Mouse (Mus musculus) cerebellum, postnatal 10 days (tissue): ENCODE measurements around the gene Myo5a.
A peak's percentile ranks its signal among the peaks of the same experiment; 100 is the strongest.

Source experiments
- DNase-seq, 2 experiments: peaks; one replicate each; pipeline ENCODE4 v3.0.0; 2021; ENCODE audit warnings: mixed read lengths in 2 of 2

Myo5a gene

GRCm38 (mm10) chr9:75209246-75209645 lies 138.4 kb downstream of the Myo5a start:
- DNase-seq, result no peak

GRCm38 (mm10) chr9:75210269-75210668 lies 139.5 kb downstream of the Myo5a start:
- DNase-seq, result no peak

GRCm38 (mm10) chr9:75214743-75215413 lies 144.1 kb downstream of the Myo5a start:
- DNase-seq, result peak; percentile 67 to 69

GRCm38 (mm10) chr9:75219942-75220341 lies 149.1 kb downstream of the Myo5a start:
- no peak for DNase-seq

- no peak for DNase-seq
Observed at GRCm38 (mm10) chr9:75221420-75222287, 150.8 kb downstream of the Myo5a start.

GRCm38 (mm10) chr9:75231841-75232746 lies 161.3 kb downstream of the Myo5a start, which contains the start of gene Myo5c:
Gene Myo5c (plus strand): TSS chr9:75232020.
- peak in 1 of 2 experiments; percentile 30 for DNase-seq

- DNase-seq, result no peak
Observed at GRCm38 (mm10) chr9:75232860-75233259, 162.0 kb downstream of the Myo5a start.

GRCm38 (mm10) chr9:75234271-75234741 lies 163.5 kb downstream of the Myo5a start:
- DNase-seq, result no peak

- peak; percentile 49 to 58 for DNase-seq
Observed at GRCm38 (mm10) chr9:75234983-75235627, 164.3 kb downstream of the Myo5a start.

GRCm38 (mm10) chr9:75235696-75236095 lies 164.9 kb downstream of the Myo5a start:
- no peak for DNase-seq

- DNase-seq, result peak; percentile 54 to 63
Observed at GRCm38 (mm10) chr9:75236416-75237308, 165.8 kb downstream of the Myo5a start.

- DNase-seq, result no peak
Observed at GRCm38 (mm10) chr9:75238179-75238578, 167.4 kb downstream of the Myo5a start.

GRCm38 (mm10) chr9:75243052-75243451 lies 172.2 kb downstream of the Myo5a start:
- no peak for DNase-seq

GRCm38 (mm10) chr9:75243730-75244406 lies 173.1 kb downstream of the Myo5a start:
- peak; percentile 87 for DNase-seq

GRCm38 (mm10) chr9:75244527-75244926 lies 173.7 kb downstream of the Myo5a start:
- no peak for DNase-seq

- no peak for DNase-seq
Observed at GRCm38 (mm10) chr9:75246080-75246930, 175.5 kb downstream of the Myo5a start.

- DNase-seq, result no peak
Observed at GRCm38 (mm10) chr9:75247870-75248269, 177.1 kb downstream of the Myo5a start.

GRCm38 (mm10) chr9:75248359-75248758 lies 177.5 kb downstream of the Myo5a start:
- no peak for DNase-seq

- DNase-seq, result no peak
Observed at GRCm38 (mm10) chr9:75248874-75249273, 178.1 kb downstream of the Myo5a start.
